Mouse (Mus musculus): ENCODE measurements around the gene Col4a4. TPM values are rescaled to one million over a fixed set of nuclear protein-coding genes. Genes with fewer than 3 reads are reported as not detected.

Gene Col4a4
- polyA plus RNA-seq, 2 experiments, result 0.02 to 0.08 TPM

GRCm38 (mm10) chr1:82433649-82434005 lies 153.0 kb downstream of the Col4a4 start:
- TF ChIP-seq EP300 (IDR thresholded peaks at IDR 0.05; ENCODE audit: low read depth) (no peak), CTCF (IDR thresholded peaks at IDR 0.05; ENCODE audit: low read depth) (no peak)
- no peaks in the 10 kb centered on the region for H3K4me1 ChIP-seq (replicated peaks; ENCODE audit: control insufficient read depth in 2 of 2, insufficient read depth in 2 of 2, low read length in 1 of 2)
- H3K27me3 ChIP-seq (ENCODE audit: control insufficient read depth, insufficient read depth, low read length), result no peaks in the 10 kb centered on the region
- no peak overlapping the region for H3K4me2 ChIP-seq (ENCODE audit: low read depth)
- H3K4me3 ChIP-seq (ENCODE audit: insufficient read depth in 1 of 2, low read depth in 2 of 2, low read length in 2 of 2), result no peak overlapping the region
- DNase-seq (ENCODE audit: low read depth in 3 of 3, low spot score in 3 of 3) (no peak), ATAC-seq (ENCODE audit: insufficient read depth) (no peak)
- H3K9me3 ChIP-seq (ENCODE audit: control insufficient read depth, low read length), result no peaks in the 10 kb centered on the region
- 70% methylated on average over 5 of the region's 5 CpGs for WGBS (ENCODE audit: insufficient replicate concordance)
- no peaks in the 10 kb centered on the region for H3K36me3 ChIP-seq (replicated peaks; ENCODE audit: control insufficient read depth, insufficient read depth, low read depth)
- H3K27ac ChIP-seq, result no peak overlapping the region
- H3K9ac ChIP-seq (replicated peaks), result no peak overlapping the region

- H3K9ac ChIP-seq (replicated peaks), result no peak overlapping the region
- H3K4me3 ChIP-seq (ENCODE audit: insufficient read depth in 1 of 2, low read depth in 2 of 2, low read length in 2 of 2), result no peak overlapping the region
- ATAC-seq (ENCODE audit: insufficient read depth) (0 out of 2 replicates have a peak, but pooled peaks have one; percentile 21), DNase-seq (ENCODE audit: low read depth in 3 of 3, low spot score in 3 of 3) (peak in 1 of 3 experiments; percentile 1)
- no peaks in the 10 kb centered on the region for H3K4me1 ChIP-seq (replicated peaks; ENCODE audit: control insufficient read depth in 2 of 2, insufficient read depth in 2 of 2, low read length in 1 of 2)
- no peak overlapping the region for H3K4me2 ChIP-seq (ENCODE audit: low read depth)
- no peaks in the 10 kb centered on the region for H3K27me3 ChIP-seq (ENCODE audit: control insufficient read depth, insufficient read depth, low read length)
- no peak overlapping the region for H3K27ac ChIP-seq
- TF ChIP-seq EP300 (IDR thresholded peaks at IDR 0.05; ENCODE audit: low read depth) (no peak), CTCF (IDR thresholded peaks at IDR 0.05; ENCODE audit: low read depth) (peak; percentile 75)
- no peaks in the 10 kb centered on the region for H3K36me3 ChIP-seq (replicated peaks; ENCODE audit: control insufficient read depth, insufficient read depth, low read depth)
- WGBS (ENCODE audit: insufficient replicate concordance), result 65% methylated on average over 15 of the region's 15 CpGs
- H3K9me3 ChIP-seq (ENCODE audit: control insufficient read depth, low read length), result no peaks in the 10 kb centered on the region
These were observed 153.6 kb downstream of the Col4a4 start for GRCm38 (mm10) chr1:82432919-82433648.

GRCm38 (mm10) chr1:82429061-82429460 lies 157.6 kb downstream of the Col4a4 start:
- no peak overlapping the region for H3K9ac ChIP-seq (replicated peaks)
- no peak overlapping the region for H3K4me2 ChIP-seq (ENCODE audit: low read depth)
- no peaks in the 10 kb centered on the region for H3K9me3 ChIP-seq (ENCODE audit: control insufficient read depth, low read length)
- H3K4me3 ChIP-seq (ENCODE audit: insufficient read depth in 1 of 2, low read depth in 2 of 2, low read length in 2 of 2), result no peak overlapping the region
- TF ChIP-seq EP300 (IDR thresholded peaks at IDR 0.05; ENCODE audit: low read depth), result no peak
- TF ChIP-seq CTCF (IDR thresholded peaks at IDR 0.05; ENCODE audit: low read depth), result no peak
- H3K27me3 ChIP-seq (ENCODE audit: control insufficient read depth, insufficient read depth, low read length), result no peaks in the 10 kb centered on the region
- no peaks in the 10 kb centered on the region for H3K36me3 ChIP-seq (replicated peaks; ENCODE audit: control insufficient read depth, insufficient read depth, low read depth)
- 41% methylated on average over 1 of the region's 1 CpGs for WGBS (ENCODE audit: insufficient replicate concordance)
- no peak for DNase-seq (ENCODE audit: low read depth in 3 of 3, low spot score in 3 of 3)
- ATAC-seq (ENCODE audit: insufficient read depth), result no peak
- no peaks in the 10 kb centered on the region for H3K4me1 ChIP-seq (replicated peaks; ENCODE audit: control insufficient read depth in 2 of 2, insufficient read depth in 2 of 2, low read length in 1 of 2)
- H3K27ac ChIP-seq, result no peak overlapping the region

GRCm38 (mm10) chr1:82427729-82428128 lies 158.9 kb downstream of the Col4a4 start:
- 82% methylated on average over 5 of the region's 5 CpGs for WGBS (ENCODE audit: insufficient replicate concordance)
- no peak overlapping the region for H3K4me3 ChIP-seq (ENCODE audit: insufficient read depth in 1 of 2, low read depth in 2 of 2, low read length in 2 of 2)
- TF ChIP-seq EP300 (IDR thresholded peaks at IDR 0.05; ENCODE audit: low read depth) (no peak), CTCF (IDR thresholded peaks at IDR 0.05; ENCODE audit: low read depth) (no peak)

GRCm38 (mm10) chr1:82415641-82416040 lies 171.0 kb downstream of the Col4a4 start:
- WGBS (ENCODE audit: insufficient replicate concordance), result 76% methylated on average over 4 of the region's 4 CpGs
- no peak overlapping the region for H3K4me3 ChIP-seq (ENCODE audit: insufficient read depth in 1 of 2, low read depth in 2 of 2, low read length in 2 of 2)
- no peaks in the 10 kb centered on the region for H3K9me3 ChIP-seq (ENCODE audit: control insufficient read depth, low read length)
- no peak overlapping the region for H3K27ac ChIP-seq
- no peaks in the 10 kb centered on the region for H3K27me3 ChIP-seq (ENCODE audit: control insufficient read depth, insufficient read depth, low read length)
- H3K4me2 ChIP-seq (ENCODE audit: low read depth), result no peak overlapping the region
- DNase-seq (ENCODE audit: low read depth in 3 of 3, low spot score in 3 of 3) (no peak), ATAC-seq (ENCODE audit: insufficient read depth) (no peak)
- no peaks in the 10 kb centered on the region for H3K4me1 ChIP-seq (replicated peaks; ENCODE audit: control insufficient read depth in 2 of 2, insufficient read depth in 2 of 2, low read length in 1 of 2)
- TF ChIP-seq CTCF (IDR thresholded peaks at IDR 0.05; ENCODE audit: low read depth) (no peak), EP300 (IDR thresholded peaks at IDR 0.05; ENCODE audit: low read depth) (no peak)
- H3K36me3 ChIP-seq (replicated peaks; ENCODE audit: control insufficient read depth, insufficient read depth, low read depth), result no peaks in the 10 kb centered on the region
- no peak overlapping the region for H3K9ac ChIP-seq (replicated peaks)

More at GRCm38 (mm10) chr1:82427729-82428128, 158.9 kb downstream of the Col4a4 start:
- H3K9me3 ChIP-seq (ENCODE audit: control insufficient read depth, low read length), result no peaks in the 10 kb centered on the region
- H3K4me2 ChIP-seq (ENCODE audit: low read depth), result no peak overlapping the region
- no peak for ATAC-seq (ENCODE audit: insufficient read depth)
- H3K36me3 ChIP-seq (replicated peaks; ENCODE audit: control insufficient read depth, insufficient read depth, low read depth), result no peaks in the 10 kb centered on the region
- no peaks in the 10 kb centered on the region for H3K27me3 ChIP-seq (ENCODE audit: control insufficient read depth, insufficient read depth, low read length)
- no peak for DNase-seq (ENCODE audit: low read depth in 3 of 3, low spot score in 3 of 3)
- no peak overlapping the region for H3K27ac ChIP-seq
- H3K4me1 ChIP-seq (replicated peaks; ENCODE audit: control insufficient read depth in 2 of 2, insufficient read depth in 2 of 2, low read length in 1 of 2), result no peaks in the 10 kb centered on the region
- no peak overlapping the region for H3K9ac ChIP-seq (replicated peaks)

Data from liver, embryonic 14.5 days (tissue).